Mouse (Mus musculus): ENCODE data around the gene Gucy2e. TPM values are rescaled to one million over a fixed set of nuclear protein-coding genes. Genes with fewer than 3 reads are reported as not detected.

Gucy2e gene
- total and polyA plus RNA-seq, 2 experiments from 2014 or later, result 0.67 to 0.85 TPM

DNA sequence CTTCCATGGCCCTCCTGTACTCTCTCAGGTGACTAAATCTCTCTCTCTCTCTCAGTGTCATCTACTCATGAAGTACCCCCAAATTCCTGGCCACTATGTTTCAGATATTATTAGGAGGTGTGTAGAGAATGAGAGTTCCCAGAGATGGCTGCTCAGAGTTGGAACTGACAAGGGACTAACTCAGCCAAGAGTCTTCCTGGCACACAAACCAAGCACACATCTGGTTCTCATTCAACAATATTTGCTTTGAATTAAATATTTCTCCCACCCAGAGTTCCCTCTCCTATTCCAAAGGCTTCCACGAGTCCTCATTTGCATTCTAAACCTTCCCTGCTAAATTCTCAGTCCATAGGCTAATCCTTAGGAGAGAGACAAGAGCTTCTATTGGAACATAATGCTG, 11.1 kb downstream of the Gucy2e start:
- Histone ChIP-seq H3K27me3 (ENCODE audit: insufficient read depth, low read length) (no peaks in the 10 kb centered on the region), H3K9me3 (ENCODE audit: low read length) (no peaks in the 10 kb centered on the region), H3K4me3 (ENCODE audit: low read depth, low read length) (no peak overlapping the region), H3K36me3 (ENCODE audit: insufficient read depth) (no peaks in the 10 kb centered on the region), H3K4me2 (ENCODE audit: low read depth) (no peak overlapping the region), H3K9ac (no peak overlapping the region), H3K27ac (ENCODE audit: low read depth, low read length) (no peak overlapping the region), H3K4me1 (ENCODE audit: insufficient read depth) (no peaks in the 10 kb centered on the region)
- WGBS, result 52% methylated on average over 1 of the region's 1 CpGs
- DNase-seq (no peak), ATAC-seq (no peak)
- no peak for TF ChIP-seq CTCF (IDR thresholded peaks at IDR 0.05; ENCODE audit: low read depth)

DNA sequence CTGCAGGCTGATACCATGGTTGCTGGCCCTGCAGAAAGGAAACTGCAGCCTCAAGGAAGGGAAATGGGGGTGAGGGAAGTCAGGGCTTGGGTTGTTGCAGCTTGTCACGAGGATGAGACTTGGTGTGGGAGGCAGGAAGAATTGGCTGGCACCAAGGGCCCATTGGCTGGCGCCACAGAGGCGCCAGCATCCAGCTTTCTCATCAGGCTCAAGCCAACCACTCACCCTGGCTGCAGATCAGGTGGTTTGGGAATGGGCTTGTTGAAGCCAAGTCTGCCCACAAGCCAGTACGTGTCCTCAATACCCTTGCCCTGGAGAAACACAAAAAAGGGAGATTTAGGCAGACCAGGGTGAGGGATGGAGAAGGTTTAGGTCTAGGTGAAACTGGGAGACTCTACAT, 13.7 kb downstream of the Gucy2e start:
- 78% methylated on average over 4 of the region's 4 CpGs for WGBS
- ATAC-seq (no peak), DNase-seq (no peak)
- Histone ChIP-seq H3K4me1 (ENCODE audit: insufficient read depth) (no peaks in the 10 kb centered on the region), H3K9me3 (ENCODE audit: low read length) (no peaks in the 10 kb centered on the region), H3K36me3 (ENCODE audit: insufficient read depth) (no peaks in the 10 kb centered on the region), H3K4me2 (ENCODE audit: low read depth) (no peak overlapping the region), H3K27me3 (ENCODE audit: insufficient read depth, low read length) (no peaks in the 10 kb centered on the region), H3K4me3 (ENCODE audit: low read depth, low read length) (no peak overlapping the region), H3K27ac (ENCODE audit: low read depth, low read length) (no peak overlapping the region), H3K9ac (no peak overlapping the region)
- no peak for TF ChIP-seq CTCF (IDR thresholded peaks at IDR 0.05; ENCODE audit: low read depth)

DNA sequence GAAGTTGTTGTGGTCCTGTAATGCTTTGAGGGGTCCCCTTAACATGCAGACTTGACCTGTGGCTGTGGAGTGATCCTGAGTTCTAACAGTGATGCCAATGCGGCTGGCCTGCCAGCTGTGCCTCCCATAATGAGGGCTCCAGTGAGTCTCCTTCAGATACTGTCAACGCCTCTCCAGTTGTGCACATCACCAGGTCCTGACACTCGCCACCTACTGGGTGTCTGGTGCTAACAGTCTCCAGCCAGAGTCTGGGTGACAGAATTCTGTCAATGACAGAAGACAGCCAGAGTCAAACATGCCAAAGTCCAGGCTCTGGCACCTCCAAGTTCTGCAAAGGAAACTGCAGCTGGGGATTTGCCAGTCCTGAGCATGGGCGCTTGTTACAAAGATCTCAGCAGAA, 15.8 kb downstream of the Gucy2e start:
- no peak for TF ChIP-seq CTCF (IDR thresholded peaks at IDR 0.05; ENCODE audit: low read depth)
- H3K4me2 ChIP-seq (ENCODE audit: low read depth), result no peak overlapping the region
- H3K27ac ChIP-seq (ENCODE audit: low read depth, low read length), result no peak overlapping the region
- H3K4me3 ChIP-seq (ENCODE audit: low read depth, low read length), result no peak overlapping the region
- 69% methylated on average over 4 of the region's 4 CpGs for WGBS
- no peak overlapping the region for H3K9ac ChIP-seq
- DNase-seq, result no peak
- no peaks in the 10 kb centered on the region for H3K36me3 ChIP-seq (ENCODE audit: insufficient read depth)
- H3K27me3 ChIP-seq (ENCODE audit: insufficient read depth, low read length), result no peaks in the 10 kb centered on the region
- no peaks in the 10 kb centered on the region for H3K9me3 ChIP-seq (ENCODE audit: low read length)
- H3K4me1 ChIP-seq (ENCODE audit: insufficient read depth), result no peaks in the 10 kb centered on the region
- no peak for ATAC-seq

DNA sequence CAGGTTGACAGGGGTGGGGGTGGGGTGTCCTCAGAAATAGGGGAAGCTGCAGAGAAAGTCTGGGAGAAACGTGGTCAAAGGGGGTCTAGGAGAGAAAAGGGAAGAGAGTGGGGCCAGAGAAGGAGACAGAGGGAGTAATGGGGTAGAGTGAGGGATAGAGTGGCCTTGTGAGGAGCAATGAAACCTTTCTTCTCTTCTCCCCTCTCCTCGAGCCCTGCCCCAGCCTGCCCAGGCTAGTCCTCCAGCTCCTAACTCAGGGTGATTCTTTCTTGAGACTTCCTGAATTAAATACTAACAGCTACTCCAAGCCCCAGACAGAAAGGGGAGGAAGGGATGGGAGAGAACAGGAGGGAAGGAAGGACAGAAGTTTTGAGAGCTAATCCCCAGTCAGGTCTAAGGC, 18.2 kb downstream of the Gucy2e start:
- Histone ChIP-seq H3K4me1 (ENCODE audit: insufficient read depth) (no peaks in the 10 kb centered on the region), H3K36me3 (ENCODE audit: insufficient read depth) (no peaks in the 10 kb centered on the region), H3K4me2 (ENCODE audit: low read depth) (no peak overlapping the region), H3K9me3 (ENCODE audit: low read length) (no peaks in the 10 kb centered on the region), H3K27ac (ENCODE audit: low read depth, low read length) (no peak overlapping the region), H3K9ac (no peak overlapping the region), H3K27me3 (ENCODE audit: insufficient read depth, low read length) (no peaks in the 10 kb centered on the region), H3K4me3 (ENCODE audit: low read depth, low read length) (no peak overlapping the region)
- no peak for TF ChIP-seq CTCF (IDR thresholded peaks at IDR 0.05; ENCODE audit: low read depth)
- ATAC-seq (no peak), DNase-seq (no peak)
- WGBS, result 57% methylated on average over 2 of the region's 2 CpGs

DNA sequence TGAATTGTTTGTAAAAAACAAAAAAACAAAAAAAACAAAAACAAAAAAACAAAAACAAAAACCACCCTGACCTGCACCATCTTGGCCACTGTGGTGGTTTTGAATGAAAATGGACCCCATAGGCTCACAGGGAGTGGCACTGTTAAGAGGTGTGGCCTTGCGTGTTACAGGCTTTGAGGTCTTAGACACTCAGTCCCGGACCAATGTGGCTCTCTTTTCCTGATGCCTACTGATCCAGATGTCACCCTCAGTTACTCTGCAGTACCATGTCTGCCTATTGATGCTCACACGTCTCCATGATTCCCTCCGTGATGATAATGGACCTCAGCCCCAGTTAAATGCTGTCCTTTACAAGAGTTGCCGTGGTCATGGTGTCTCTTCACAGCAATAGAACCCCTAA, 19.4 kb downstream of the Gucy2e start:
- DNase-seq (no peak), ATAC-seq (no peak)
- Histone ChIP-seq H3K9me3 (ENCODE audit: low read length) (no peaks in the 10 kb centered on the region), H3K9ac (no peak overlapping the region), H3K4me2 (ENCODE audit: low read depth) (no peak overlapping the region), H3K4me1 (ENCODE audit: insufficient read depth) (no peaks in the 10 kb centered on the region), H3K36me3 (ENCODE audit: insufficient read depth) (no peaks in the 10 kb centered on the region), H3K27me3 (ENCODE audit: insufficient read depth, low read length) (no peaks in the 10 kb centered on the region), H3K4me3 (ENCODE audit: low read depth, low read length) (no peak overlapping the region), H3K27ac (ENCODE audit: low read depth, low read length) (no peak overlapping the region)
- TF ChIP-seq CTCF (IDR thresholded peaks at IDR 0.05; ENCODE audit: low read depth), result no peak
- WGBS, result 88% methylated on average over 5 of the region's 5 CpGs

DNA sequence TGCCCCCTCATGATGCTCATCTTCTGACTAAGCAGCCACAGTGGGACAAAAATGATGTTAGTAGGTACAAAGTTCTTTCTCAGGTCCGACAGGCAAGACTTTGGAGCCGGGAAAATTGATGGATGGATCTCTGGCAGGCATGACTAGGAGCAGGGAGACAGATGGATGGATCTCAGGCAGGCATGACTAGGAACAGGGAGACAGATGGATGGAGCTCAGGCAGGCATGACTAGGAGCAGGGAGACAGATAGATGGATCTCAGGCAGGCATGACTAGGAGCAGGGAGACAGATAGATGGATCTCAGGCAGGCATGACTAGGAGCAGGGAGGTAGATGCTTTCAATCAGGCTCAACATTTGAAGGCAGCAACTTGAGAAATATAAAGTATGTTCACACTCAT, 25.4 kb downstream of the Gucy2e start:
- WGBS, result 18% methylated on average over 2 of the region's 2 CpGs
- DNase-seq (peak; percentile 83), ATAC-seq (peak; percentile 95)
- peak overlapping the region; percentile 48 for H3K4me2 ChIP-seq (ENCODE audit: low read depth)
- H3K9me3 ChIP-seq (ENCODE audit: low read length), result no peaks in the 10 kb centered on the region
- H3K9ac ChIP-seq, result peak overlapping the region; percentile 58
- H3K4me1 ChIP-seq (ENCODE audit: insufficient read depth), result no peaks in the 10 kb centered on the region
- H3K27ac ChIP-seq (ENCODE audit: low read depth, low read length), result peak overlapping the region; percentile 71
- H3K4me3 ChIP-seq (ENCODE audit: low read depth, low read length), result peak overlapping the region; percentile 43
- TF ChIP-seq CTCF (IDR thresholded peaks at IDR 0.05; ENCODE audit: low read depth), result no peak
- H3K27me3 ChIP-seq (ENCODE audit: insufficient read depth, low read length), result no peaks in the 10 kb centered on the region
- no peaks in the 10 kb centered on the region for H3K36me3 ChIP-seq (ENCODE audit: insufficient read depth)

DNA sequence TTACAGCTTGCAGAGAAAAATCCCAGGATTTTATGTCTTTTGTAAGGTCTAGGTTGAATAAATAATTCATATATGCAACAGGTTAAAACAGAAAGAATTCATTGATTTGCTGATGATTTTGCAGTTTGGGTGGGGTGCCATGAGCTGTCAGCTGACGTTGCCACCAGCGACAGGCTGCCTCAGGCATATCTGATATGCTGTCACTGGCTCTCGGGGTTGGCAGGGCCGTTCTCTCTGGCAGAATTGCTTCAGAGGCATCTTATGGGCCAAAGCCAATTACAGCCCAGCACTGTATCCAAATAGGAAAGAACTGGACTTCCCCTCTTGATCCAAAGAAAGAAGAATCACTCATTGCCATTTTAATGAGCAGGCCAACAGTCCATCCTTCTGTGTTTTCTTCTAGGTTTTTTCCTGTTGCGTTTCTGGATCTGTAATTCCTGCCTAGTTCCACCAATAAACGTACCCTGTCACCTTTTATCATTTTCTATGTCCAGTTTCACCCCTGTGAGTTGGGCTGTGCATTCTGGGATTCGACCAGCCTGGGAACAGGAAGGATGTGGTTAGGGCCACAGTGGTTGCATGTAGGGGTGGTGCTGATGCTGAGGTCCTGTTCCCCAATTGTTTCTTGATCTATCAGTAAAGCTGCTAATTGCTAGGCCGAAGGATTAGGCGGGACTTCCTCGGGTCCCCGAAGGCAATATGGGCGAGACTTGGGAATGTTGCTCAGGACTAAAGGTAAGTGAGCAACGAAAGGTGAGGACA, 34.2 kb downstream of the Gucy2e start:
- DNase-seq, result no peak
- no peak for TF ChIP-seq CTCF (IDR thresholded peaks at IDR 0.05; ENCODE audit: low read depth)
- H3K27ac ChIP-seq (ENCODE audit: low read depth, low read length), result no peak overlapping the region
- no peak overlapping the region for H3K9ac ChIP-seq
- no peak overlapping the region for H3K4me2 ChIP-seq (ENCODE audit: low read depth)
- ATAC-seq, result no peak; the same call in 1 of the 2 replicates
- 76% methylated on average over 13 of the region's 13 CpGs for WGBS
- H3K4me3 ChIP-seq (ENCODE audit: low read depth, low read length), result no peak overlapping the region
- H3K9me3 ChIP-seq (ENCODE audit: low read length), result no peaks in the 10 kb centered on the region
- H3K36me3 ChIP-seq (ENCODE audit: insufficient read depth), result no peaks in the 10 kb centered on the region
- H3K27me3 ChIP-seq (ENCODE audit: insufficient read depth, low read length), result peaks cover 4% of the 10 kb centered on the region; the same call in 1 of the 2 replicates
- H3K4me1 ChIP-seq (ENCODE audit: insufficient read depth), result no peaks in the 10 kb centered on the region

All from forebrain, postnatal 0 days (tissue).